Mouse (Mus musculus) forebrain, embryonic 14.5 days (tissue): Measurements from ENCODE around the gene Ugt1a10. TPM values are rescaled to one million over a fixed set of nuclear protein-coding genes. Genes with fewer than 3 reads are reported as not detected.

Experiments used
- ATAC-seq: fragments of 200-750 bp; cut with Nextera tagmentation; 2 replicates; pipeline ENCODE4 v1.8.0; 2017; ENCODE audit warnings: mild to moderate bottlenecking, moderate library complexity
- DNase-seq: peaks from one replicate; pipeline ENCODE4 v3.0.0-alpha.2; 2015; ENCODE audit warnings: low spot score
- H3K27ac ChIP-seq: fragments of 300-500 bp; sonication (generic); 2 replicates; pipeline ENCODE4 v1.5.1; 2014; ENCODE audit warnings: low read depth, mild to moderate bottlenecking, control low read depth, low read length, moderate library complexity
- H3K27me3 ChIP-seq: fragments of 300-500 bp; sonication (generic); replicated peaks from 2 replicates; pipeline ENCODE4 v1.6.1; 2014; ENCODE audit warnings: low read length, control low read depth, mixed read lengths; ENCODE audit not compliant: control insufficient read depth, insufficient read depth
- H3K36me3 ChIP-seq: fragments of 300-500 bp; sonication (generic); 2 replicates; pipeline ENCODE4 v1.6.1; 2014; ENCODE audit warnings: low read length, control low read depth; ENCODE audit not compliant: control insufficient read depth, insufficient read depth
- H3K4me1 ChIP-seq: fragments of 300-500 bp; sonication (generic); 2 replicates; pipeline ENCODE4 v1.6.1; 2014; ENCODE audit warnings: antibody characterized with exemption, low read length, control low read depth; ENCODE audit not compliant: control insufficient read depth, insufficient read depth
- H3K4me2 ChIP-seq: fragments of 300-500 bp; sonication (generic); 2 replicates; pipeline ENCODE4 v1.6.1; 2014; ENCODE audit warnings: mild to moderate bottlenecking, control low read depth, low read length
- H3K4me3 ChIP-seq: fragments of 300-500 bp; sonication (generic); 2 replicates; pipeline ENCODE4 v1.5.1; 2014; ENCODE audit warnings: low read depth, low read length, control low read depth
- H3K9ac ChIP-seq: fragments of 300-500 bp; sonication (generic); 2 replicates; pipeline ENCODE4 v1.6.1; 2014; ENCODE audit warnings: mild to moderate bottlenecking, low read length, control low read depth, moderate library complexity
- H3K9me3 ChIP-seq: fragments of 300-500 bp; sonication (generic); replicated peaks from 2 replicates; pipeline ENCODE4 v1.6.1; 2016; ENCODE audit warnings: low read length, control low read depth, mixed read lengths; ENCODE audit not compliant: control insufficient read depth
- WGBS: fragments of 180-500 bp; shearing (Covaris S2); extraction: QIAGEN DNeasy Blood & Tissue Kit; methylation state at CpG from one replicate; pipeline ENCODE4 v1.1.7; 2014; 5-methylcytosine and 5-hydroxymethylcytosine counted together
- polyA plus RNA-seq: library from polyadenylated mRNA; unstranded; fragments of >200 nt; fragmentation: Nextera tagmentation; extraction: Ambion mirVana; gene quantifications from 2 replicates; pipeline ENCODE4 v1.2.1, GENCODE M21; 2014

Ugt1a10 gene
- not detected in 2 replicates for polyA plus RNA-seq

DNA sequence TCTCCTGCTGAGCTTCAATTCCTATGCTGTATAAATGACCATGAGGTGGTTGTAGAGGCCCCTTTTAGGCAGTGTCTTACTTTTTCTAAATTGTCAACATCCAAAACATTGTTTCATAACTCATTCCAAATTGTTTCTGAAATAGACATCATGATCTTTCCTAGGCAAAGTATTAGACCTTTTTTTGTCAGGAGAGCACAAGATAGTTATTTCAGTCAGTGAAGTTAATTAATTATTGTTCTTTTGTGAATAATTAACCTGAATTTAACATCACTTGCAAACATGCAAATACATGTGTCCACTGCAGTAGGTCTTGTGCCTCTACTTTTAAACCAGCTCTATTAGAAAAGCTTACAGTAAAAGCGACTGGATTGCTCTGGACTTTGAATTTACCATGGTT, at the start of gene Ugt1a10:
Gene Ugt1a10 (plus strand): TSS at position 301 of the 400 bp plus-strand sequence.
- no peaks in the 10 kb centered on the region for H3K36me3 ChIP-seq
- H3K27me3 ChIP-seq = no peaks in the 10 kb centered on the region
- no peaks in the 10 kb centered on the region for H3K4me1 ChIP-seq
- ATAC-seq (no peak), DNase-seq (no peak)
- no peak within 1 kb of the TSS for H3K4me3 ChIP-seq
- WGBS = 83% methylated on average over 1 of the region's 1 CpGs
- no peak within 1 kb of the TSS for H3K4me2 ChIP-seq
- H3K9ac ChIP-seq = no peak within 1 kb of the TSS
- no peaks in the 10 kb centered on the region for H3K9me3 ChIP-seq
- no peak within 1 kb of the TSS for H3K27ac ChIP-seq

GRCm38 (mm10) chr1:88007692-88008210, 47.4 kb upstream of the Ugt1a10 start:
- no peak for DNase-seq
- no peaks in the 10 kb centered on the region for H3K9me3 ChIP-seq
- peaks cover 6% of the 10 kb centered on the region; the same call in 1 of the 2 replicates for H3K4me1 ChIP-seq
- H3K4me2 ChIP-seq = peak overlapping the region; percentile 64
- peak overlapping the region; percentile 90 for H3K9ac ChIP-seq
- H3K4me3 ChIP-seq = peak overlapping the region; percentile 60
- WGBS = 2% methylated on average over 5 of the region's 5 CpGs
- no peaks in the 10 kb centered on the region for H3K27me3 ChIP-seq
- peak overlapping the region; percentile 92 for H3K27ac ChIP-seq
- ATAC-seq = peak; percentile 54
- peaks cover 16% of the 10 kb centered on the region for H3K36me3 ChIP-seq

GRCm38 (mm10) chr1:88008211-88008697, 46.9 kb upstream of the Ugt1a10 start, which contains the start of gene Usp40:
Gene Usp40, minus strand, starts transcription at chr1:88008551.
- Histone ChIP-seq H3K4me2 (peak within 1 kb of the TSS; percentile 64), H3K36me3 (peaks cover 11% of the 10 kb centered on the region)
- under 1% methylated on average over 45 of the region's 45 CpGs for WGBS

GRCm38 (mm10) chr1:88008735-88009134, 46.5 kb upstream of the Ugt1a10 start:
- DNase-seq (no peak), ATAC-seq (0 out of 2 replicates have a peak, but pooled peaks have one; percentile 35)
- no peaks in the 10 kb centered on the region for H3K27me3 ChIP-seq
- H3K4me3 ChIP-seq = peak overlapping the region; percentile 60
- no peak overlapping the region for H3K27ac ChIP-seq
- peaks cover 6% of the 10 kb centered on the region; the same call in 1 of the 2 replicates for H3K4me1 ChIP-seq
- H3K4me2 ChIP-seq = peak overlapping the region; percentile 64
- peak overlapping the region; percentile 90 for H3K9ac ChIP-seq
- H3K36me3 ChIP-seq = peaks cover 10% of the 10 kb centered on the region; the same call in 1 of the 2 replicates
- WGBS = 53% methylated on average over 4 of the region's 4 CpGs
- no peaks in the 10 kb centered on the region for H3K9me3 ChIP-seq

More at GRCm38 (mm10) chr1:88008211-88008697, 46.9 kb upstream of the Ugt1a10 start, which contains the start of gene Usp40:
- Histone ChIP-seq H3K27me3 (no peaks in the 10 kb centered on the region), H3K9me3 (no peaks in the 10 kb centered on the region), H3K4me3 (peak within 1 kb of the TSS; percentile 60), H3K4me1 (peaks cover 6% of the 10 kb centered on the region; the same call in 1 of the 2 replicates), H3K27ac (peak within 1 kb of the TSS; percentile 92), H3K9ac (peak within 1 kb of the TSS; percentile 90)
- DNase-seq (peak; percentile 90), ATAC-seq (peak; percentile 97)

- H3K4me1 ChIP-seq = peaks cover 6% of the 10 kb centered on the region; the same call in 1 of the 2 replicates
- 0 out of 2 replicates have a peak, but pooled peaks cover 4% of the 10 kb centered on the region for H3K36me3 ChIP-seq
- DNase-seq (no peak), ATAC-seq (no peak)
- no peak overlapping the region for H3K4me3 ChIP-seq
- WGBS = 64% methylated on average over 3 of the region's 3 CpGs
- H3K4me2 ChIP-seq = no peak overlapping the region
- H3K27ac ChIP-seq = no peak overlapping the region
- no peak overlapping the region for H3K9ac ChIP-seq
- no peaks in the 10 kb centered on the region for H3K27me3 ChIP-seq
- H3K9me3 ChIP-seq = no peaks in the 10 kb centered on the region
Measured at GRCm38 (mm10) chr1:88009521-88009920, 45.7 kb upstream of the Ugt1a10 start.

DNA sequence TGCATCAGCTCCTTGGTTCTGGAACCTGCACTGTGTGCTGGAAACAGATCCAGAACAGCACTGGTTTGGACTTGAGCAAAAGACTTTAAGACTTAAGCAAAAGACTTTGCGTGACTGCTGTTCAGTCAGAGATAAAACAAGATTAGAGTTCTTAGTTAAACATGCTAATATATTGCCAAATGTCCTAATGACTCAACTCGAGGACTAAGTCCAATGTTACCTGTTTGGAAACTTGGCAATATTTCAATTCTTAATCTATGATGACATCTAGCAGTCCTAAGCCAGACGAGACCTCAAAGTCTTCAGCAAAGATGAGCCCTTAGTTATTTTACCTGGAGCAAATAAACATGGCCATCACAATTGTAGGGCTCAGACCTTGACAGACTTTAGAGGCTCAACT, 41.5 kb upstream of the Ugt1a10 start:
- no peak overlapping the region for H3K9ac ChIP-seq
- no peaks in the 10 kb centered on the region for H3K4me1 ChIP-seq
- no peak overlapping the region for H3K4me3 ChIP-seq
- H3K4me2 ChIP-seq = no peak overlapping the region
- H3K27ac ChIP-seq = no peak overlapping the region
- 74% methylated on average over 3 of the region's 3 CpGs for WGBS
- H3K36me3 ChIP-seq = no peaks in the 10 kb centered on the region
- H3K9me3 ChIP-seq = no peaks in the 10 kb centered on the region
- H3K27me3 ChIP-seq = no peaks in the 10 kb centered on the region
- ATAC-seq (no peak), DNase-seq (no peak)

DNA sequence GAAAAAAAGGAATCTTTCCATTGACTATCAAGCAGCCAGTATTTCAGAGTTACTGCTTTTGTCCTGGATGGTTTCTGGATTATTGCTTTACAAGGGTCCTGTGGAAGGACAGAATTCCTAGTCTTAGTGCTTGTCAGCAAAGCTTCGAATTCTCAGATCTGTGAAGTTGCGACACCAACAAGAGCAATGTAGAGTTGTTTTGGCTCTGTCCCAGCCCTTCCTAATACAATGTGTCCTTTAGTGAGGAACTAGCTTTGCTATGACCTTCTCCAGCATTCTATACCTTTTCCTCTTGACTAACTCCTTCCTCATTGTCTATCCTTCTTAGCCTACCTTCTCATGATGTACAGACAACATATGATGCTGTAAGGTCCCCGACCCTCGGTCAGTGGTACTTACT, 41.0 kb upstream of the Ugt1a10 start:
- no peak for ATAC-seq
- no peak overlapping the region for H3K4me3 ChIP-seq
- whole genome bisulfite sequencing = 92% methylated on average over 4 of the region's 4 CpGs
- H3K4me1 ChIP-seq = no peaks in the 10 kb centered on the region
- H3K27ac ChIP-seq = no peak overlapping the region
- no peak overlapping the region for H3K9ac ChIP-seq
- H3K9me3 ChIP-seq = no peaks in the 10 kb centered on the region
- H3K27me3 ChIP-seq = no peaks in the 10 kb centered on the region
- H3K36me3 ChIP-seq = no peaks in the 10 kb centered on the region
- no peak overlapping the region for H3K4me2 ChIP-seq
- no peak for DNase-seq

DNA sequence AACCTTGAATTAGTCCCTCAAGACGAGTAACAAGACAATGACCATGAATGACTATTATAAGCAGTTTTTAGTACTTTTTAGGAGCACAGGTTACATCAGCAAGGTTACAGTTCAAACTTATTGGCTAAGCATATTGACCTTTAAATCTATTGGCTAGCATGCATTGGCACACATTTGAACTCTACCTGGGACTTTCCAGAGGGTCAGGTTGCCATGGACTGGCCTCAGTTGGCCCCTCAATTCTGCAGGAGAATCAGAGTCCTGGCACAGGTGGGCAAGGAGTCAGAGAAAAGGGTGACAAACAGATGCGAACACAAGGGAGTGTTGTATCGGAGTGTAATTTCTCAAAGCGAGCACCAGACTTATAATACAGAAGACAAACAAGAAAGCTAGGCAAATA, 40.5 kb upstream of the Ugt1a10 start:
- no peaks in the 10 kb centered on the region for H3K27me3 ChIP-seq
- DNase-seq (no peak), ATAC-seq (no peak)
- no peak overlapping the region for H3K27ac ChIP-seq
- H3K36me3 ChIP-seq = no peaks in the 10 kb centered on the region
- no peak overlapping the region for H3K4me2 ChIP-seq
- H3K4me3 ChIP-seq = no peak overlapping the region
- H3K9me3 ChIP-seq = no peaks in the 10 kb centered on the region
- 94% methylated on average over 4 of the region's 4 CpGs for WGBS
- no peaks in the 10 kb centered on the region for H3K4me1 ChIP-seq
- no peak overlapping the region for H3K9ac ChIP-seq

DNA sequence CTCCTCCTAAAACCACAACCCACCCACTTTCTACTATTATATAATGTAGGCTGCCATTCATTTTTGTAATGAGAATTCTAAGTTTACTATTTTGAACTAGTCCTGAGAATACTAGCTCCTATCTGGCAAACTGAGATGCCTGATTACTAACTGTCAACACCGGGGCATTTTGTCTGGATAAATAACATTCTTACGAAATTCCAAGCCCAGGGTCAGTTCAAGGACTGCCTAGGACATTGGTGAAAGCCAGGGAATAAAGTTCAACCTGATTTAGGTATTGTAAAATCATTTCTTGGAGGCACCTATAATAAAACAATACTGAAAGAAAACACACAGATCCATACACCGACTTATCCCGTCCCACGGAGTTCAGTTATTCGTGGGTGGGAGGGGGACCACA, 39.8 kb upstream of the Ugt1a10 start:
- no peak for ATAC-seq
- 89% methylated on average over 6 of the region's 6 CpGs for WGBS
- no peak overlapping the region for H3K4me2 ChIP-seq
- H3K36me3 ChIP-seq = no peaks in the 10 kb centered on the region
- no peak overlapping the region for H3K27ac ChIP-seq
- no peak overlapping the region for H3K9ac ChIP-seq
- no peaks in the 10 kb centered on the region for H3K4me1 ChIP-seq
- H3K4me3 ChIP-seq = no peak overlapping the region
- H3K9me3 ChIP-seq = no peaks in the 10 kb centered on the region
- H3K27me3 ChIP-seq = no peaks in the 10 kb centered on the region
- DNase-seq = no peak
